Mouse (Mus musculus) kidney, postnatal 36 days (tissue): ENCODE results near the gene Hspbap1.
A peak's percentile ranks its signal among the peaks of the same experiment; 100 is the strongest.

Source experiments
- DNase-seq, 2 experiments: peaks; one replicate each; pipeline ENCODE4 v3.0.0; 2021 to 2022; ENCODE audit warnings: mixed read lengths in 2 of 2

Hspbap1 gene

GRCm38 (mm10) chr16:35806973-35807662 is 36.9 kb downstream of the Hspbap1 start:
- no peak for DNase-seq

- peak; percentile 15 to 67 for DNase-seq
Observed at GRCm38 (mm10) chr16:35807663-35807992, 37.5 kb downstream of the Hspbap1 start.

GRCm38 (mm10) chr16:35808838-35809237 is 38.7 kb downstream of the Hspbap1 start:
- no peak for DNase-seq

GRCm38 (mm10) chr16:35813119-35813518 is 42.9 kb downstream of the Hspbap1 start:
- no peak for DNase-seq

GRCm38 (mm10) chr16:35817255-35818089 is 47.3 kb downstream of the Hspbap1 start:
- peak; percentile 76 to 87 for DNase-seq

- DNase-seq: peak in 1 of 2 experiments; percentile 23
Observed at GRCm38 (mm10) chr16:35829999-35830398, 59.8 kb downstream of the Hspbap1 start.

- no peak for DNase-seq
Observed at GRCm38 (mm10) chr16:35832926-35833325, 62.8 kb downstream of the Hspbap1 start.

GRCm38 (mm10) chr16:35834653-35835052 is 64.5 kb downstream of the Hspbap1 start:
- DNase-seq: no peak

- peak; percentile 64 to 66 for DNase-seq
Observed at GRCm38 (mm10) chr16:35839680-35840079, 69.5 kb downstream of the Hspbap1 start.

- no peak for DNase-seq
Observed at GRCm38 (mm10) chr16:35847138-35847537, 77.0 kb downstream of the Hspbap1 start.

- no peak for DNase-seq
Observed at GRCm38 (mm10) chr16:35855846-35856245, 85.7 kb downstream of the Hspbap1 start.

GRCm38 (mm10) chr16:35856766-35857165 is 86.6 kb downstream of the Hspbap1 start:
- DNase-seq: no peak

GRCm38 (mm10) chr16:35860236-35860635 is 90.1 kb downstream of the Hspbap1 start:
- DNase-seq: no peak

- peak in 1 of 2 experiments; percentile 60 for DNase-seq
Observed at GRCm38 (mm10) chr16:35862057-35862456, 91.9 kb downstream of the Hspbap1 start.

- DNase-seq: no peak
Observed at GRCm38 (mm10) chr16:35867726-35868125, 97.6 kb downstream of the Hspbap1 start.

GRCm38 (mm10) chr16:35869126-35869525 is 99.0 kb downstream of the Hspbap1 start:
- peak; percentile 39 to 55 for DNase-seq

GRCm38 (mm10) chr16:35869656-35870055 is 99.5 kb downstream of the Hspbap1 start:
- DNase-seq: no peak

- DNase-seq: no peak
Observed at GRCm38 (mm10) chr16:35870581-35871047, 100.4 kb downstream of the Hspbap1 start.

GRCm38 (mm10) chr16:35871048-35871851 is 101.1 kb downstream of the Hspbap1 start, which contains the start of gene Parp14:
Gene Parp14, minus strand, starts transcription at chr16:35871544.
- DNase-seq: peak; percentile 47 to 67

GRCm38 (mm10) chr16:35871898-35872297 is 101.7 kb downstream of the Hspbap1 start:
- DNase-seq: peak in 1 of 2 experiments; percentile 11

- DNase-seq: no peak
Observed at GRCm38 (mm10) chr16:35872410-35873006, 102.3 kb downstream of the Hspbap1 start.

GRCm38 (mm10) chr16:35874416-35874815 is 104.2 kb downstream of the Hspbap1 start:
- peak; percentile 70 to 90 for DNase-seq
